Mouse (Mus musculus): ENCODE data around the gene Gm49373.

- no peak for TF ChIP-seq CTCF (IDR thresholded peaks at IDR 0.05; ENCODE audit: extremely low read depth, insufficient read depth, low read length)
- TF ChIP-seq POLR2A (IDR thresholded peaks at IDR 0.05; ENCODE audit: extremely low read depth, insufficient read depth, low read length), result no peak
Measured at GRCm38 (mm10) chr9:21045235-21045634, 27.7 kb downstream of the Gm49373 start.
